Mouse (Mus musculus): ENCODE measurements at regions not wholly inside any gene's neighbourhood (a gene's known extent, or its start where the extent isn't known, plus 50 kb on each side); places are given as distances from the start of the nearest gene placed in this dataset.

- no peaks in the 10 kb centered on the region for H3K4me1 ChIP-seq (ENCODE audit: control insufficient read depth, insufficient read depth, low read length)
- no peak for DNase-seq
- no peaks in the 10 kb centered on the region for H3K27me3 ChIP-seq (ENCODE audit: control insufficient read depth, insufficient read depth, low read length)
- no peak overlapping the region for H3K27ac ChIP-seq (ENCODE audit: insufficient read depth, low read length)
- TF ChIP-seq CTCF (IDR thresholded peaks at IDR 0.05; ENCODE audit: borderline replicate concordance, insufficient read depth, low read depth, low read length): no peak
- TF ChIP-seq POLR2A (IDR thresholded peaks at IDR 0.05; ENCODE audit: borderline replicate concordance, insufficient read depth, low read length): no peak
- WGBS: 95% methylated on average over 1 of the region's 1 CpGs
- no peak overlapping the region for H3K4me3 ChIP-seq (replicated peaks; ENCODE audit: insufficient read depth, low read depth, low read length)
These were observed 112.8 kb downstream of the Ube2e3 start for GRCm38 (mm10) chr2:78980661-78981229.

- H3K27me3 ChIP-seq (ENCODE audit: control insufficient read depth, insufficient read depth, low read length): no peaks in the 10 kb centered on the region
- TF ChIP-seq POLR2A (IDR thresholded peaks at IDR 0.05; ENCODE audit: borderline replicate concordance, insufficient read depth, low read length) (no peak), CTCF (IDR thresholded peaks at IDR 0.05; ENCODE audit: borderline replicate concordance, insufficient read depth, low read depth, low read length) (no peak)
- H3K4me1 ChIP-seq (ENCODE audit: control insufficient read depth, insufficient read depth, low read length): no peaks in the 10 kb centered on the region
- H3K27ac ChIP-seq (ENCODE audit: insufficient read depth, low read length): no peak overlapping the region
- no peak overlapping the region for H3K4me3 ChIP-seq (replicated peaks; ENCODE audit: insufficient read depth, low read depth, low read length)
- DNase-seq: no peak
These were observed 115.4 kb downstream of the Ube2e3 start for GRCm38 (mm10) chr2:78983347-78983746.

- TF ChIP-seq CTCF (IDR thresholded peaks at IDR 0.05; ENCODE audit: borderline replicate concordance, insufficient read depth, low read depth, low read length) (no peak), POLR2A (IDR thresholded peaks at IDR 0.05; ENCODE audit: borderline replicate concordance, insufficient read depth, low read length) (no peak)
- no peaks in the 10 kb centered on the region for H3K27me3 ChIP-seq (ENCODE audit: control insufficient read depth, insufficient read depth, low read length)
- no peak for DNase-seq
- 83% methylated on average over 5 of the region's 5 CpGs for WGBS
- H3K27ac ChIP-seq (ENCODE audit: insufficient read depth, low read length): no peak overlapping the region
- no peaks in the 10 kb centered on the region for H3K4me1 ChIP-seq (ENCODE audit: control insufficient read depth, insufficient read depth, low read length)
- no peak overlapping the region for H3K4me3 ChIP-seq (replicated peaks; ENCODE audit: insufficient read depth, low read depth, low read length)
These were observed 116.1 kb downstream of the Ube2e3 start for GRCm38 (mm10) chr2:78983944-78984498.

- Histone ChIP-seq H3K4me3 (replicated peaks; ENCODE audit: insufficient read depth, low read depth, low read length) (no peak overlapping the region), H3K4me1 (ENCODE audit: control insufficient read depth, insufficient read depth, low read length) (no peaks in the 10 kb centered on the region), H3K27me3 (ENCODE audit: control insufficient read depth, insufficient read depth, low read length) (no peaks in the 10 kb centered on the region), H3K27ac (ENCODE audit: insufficient read depth, low read length) (no peak overlapping the region)
- TF ChIP-seq CTCF (IDR thresholded peaks at IDR 0.05; ENCODE audit: borderline replicate concordance, insufficient read depth, low read depth, low read length): no peak
- no peak for TF ChIP-seq POLR2A (IDR thresholded peaks at IDR 0.05; ENCODE audit: borderline replicate concordance, insufficient read depth, low read length)
- no peak for DNase-seq
- WGBS: 28% methylated on average over 7 of the region's 7 CpGs
These were observed 119.1 kb downstream of the Ube2e3 start for GRCm38 (mm10) chr2:78986984-78987383.

- Histone ChIP-seq H3K27ac (ENCODE audit: insufficient read depth, low read length) (no peak overlapping the region), H3K27me3 (ENCODE audit: control insufficient read depth, insufficient read depth, low read length) (no peaks in the 10 kb centered on the region), H3K4me3 (replicated peaks; ENCODE audit: insufficient read depth, low read depth, low read length) (no peak overlapping the region), H3K4me1 (ENCODE audit: control insufficient read depth, insufficient read depth, low read length) (no peaks in the 10 kb centered on the region)
- no peak for TF ChIP-seq POLR2A (IDR thresholded peaks at IDR 0.05; ENCODE audit: borderline replicate concordance, insufficient read depth, low read length)
- TF ChIP-seq CTCF (IDR thresholded peaks at IDR 0.05; ENCODE audit: borderline replicate concordance, insufficient read depth, low read depth, low read length): no peak
- no peak for DNase-seq
- WGBS: 83% methylated on average over 3 of the region's 3 CpGs
These were observed 119.5 kb downstream of the Ube2e3 start for GRCm38 (mm10) chr2:78987388-78987787.

- Histone ChIP-seq H3K27ac (ENCODE audit: insufficient read depth, low read length) (no peak overlapping the region), H3K4me3 (replicated peaks; ENCODE audit: insufficient read depth, low read depth, low read length) (no peak overlapping the region), H3K4me1 (ENCODE audit: control insufficient read depth, insufficient read depth, low read length) (no peaks in the 10 kb centered on the region), H3K27me3 (ENCODE audit: control insufficient read depth, insufficient read depth, low read length) (no peaks in the 10 kb centered on the region)
- DNase-seq: no peak
- TF ChIP-seq CTCF (IDR thresholded peaks at IDR 0.05; ENCODE audit: borderline replicate concordance, insufficient read depth, low read depth, low read length) (no peak), POLR2A (IDR thresholded peaks at IDR 0.05; ENCODE audit: borderline replicate concordance, insufficient read depth, low read length) (no peak)
- WGBS: 74% methylated on average over 2 of the region's 2 CpGs
These were observed 120.3 kb downstream of the Ube2e3 start for GRCm38 (mm10) chr2:78988224-78988623.

GRCm38 (mm10) chr2:78994800-78995555 is 127.1 kb downstream of the Ube2e3 start:
- Histone ChIP-seq H3K4me3 (replicated peaks; ENCODE audit: insufficient read depth, low read depth, low read length) (no peak overlapping the region), H3K27ac (ENCODE audit: insufficient read depth, low read length) (no peak overlapping the region), H3K4me1 (ENCODE audit: control insufficient read depth, insufficient read depth, low read length) (no peaks in the 10 kb centered on the region), H3K27me3 (ENCODE audit: control insufficient read depth, insufficient read depth, low read length) (no peaks in the 10 kb centered on the region)
- TF ChIP-seq POLR2A (IDR thresholded peaks at IDR 0.05; ENCODE audit: borderline replicate concordance, insufficient read depth, low read length) (no peak), CTCF (IDR thresholded peaks at IDR 0.05; ENCODE audit: borderline replicate concordance, insufficient read depth, low read depth, low read length) (no peak)
- 94% methylated on average over 3 of the region's 3 CpGs for WGBS
- DNase-seq: no peak

- no peaks in the 10 kb centered on the region for H3K4me1 ChIP-seq (ENCODE audit: control insufficient read depth, insufficient read depth, low read length)
- DNase-seq: no peak
- no peak overlapping the region for H3K27ac ChIP-seq (ENCODE audit: insufficient read depth, low read length)
- H3K4me3 ChIP-seq (replicated peaks; ENCODE audit: insufficient read depth, low read depth, low read length): no peak overlapping the region
- no peak for TF ChIP-seq CTCF (IDR thresholded peaks at IDR 0.05; ENCODE audit: borderline replicate concordance, insufficient read depth, low read depth, low read length)
- no peak for TF ChIP-seq POLR2A (IDR thresholded peaks at IDR 0.05; ENCODE audit: borderline replicate concordance, insufficient read depth, low read length)
- 99% methylated on average over 8 of the region's 8 CpGs for WGBS
- H3K27me3 ChIP-seq (ENCODE audit: control insufficient read depth, insufficient read depth, low read length): no peaks in the 10 kb centered on the region
These were observed 130.7 kb downstream of the Ube2e3 start for GRCm38 (mm10) chr2:78998637-78999036.
